Comparison of ENCODE assay signal across 11 mouse cellular contexts in genomic region chr6:71868809-71869208, GRCm38 (mm10). TPM values are rescaled to one million over a fixed set of nuclear protein-coding genes. Genes with fewer than 3 reads are reported as not detected.
DNase-seq lines count a peak whose midpoint lies in the region; ATAC-seq and TF ChIP-seq lines count a peak whose summit lies in the region.
"Had no signal": no experiment of that assay in that cellular context is flagged by ENCODE, and none has a peak within 500 bp of the region (broad histone marks: within the 10 kb centered on the region; RNA-seq: fewer than 3 reads in every experiment).

No protein-coding gene starts in this region.

- H3K27me3 ChIP-seq in kidney, embryonic 14.5 days (ENCODE audit: control insufficient read depth, insufficient read depth, low read length), result no peaks in the 10 kb centered on the region
- H3K27me3 ChIP-seq: limb, embryonic 13.5 days had no signal

- H3K4me3 ChIP-seq in kidney, embryonic 14.5 days (ENCODE audit: low read length), result no peak overlapping the region
- no peak overlapping the region for H3K4me3 ChIP-seq in ES-E14 (ENCODE audit: insufficient read depth in 1 of 2, low read depth in 1 of 2, low read length in 2 of 2, poor library complexity in 1 of 2, severe bottlenecking in 1 of 2)
- H3K4me3 ChIP-seq: limb, embryonic 13.5 days had no signal

- H3K27ac ChIP-seq in kidney, embryonic 14.5 days (ENCODE audit: low read depth, low read length), result no peak overlapping the region
- H3K27ac ChIP-seq in ES-E14 (ENCODE audit: insufficient read depth, low read depth, low read length, poor library complexity, severe bottlenecking), result no peak overlapping the region
- H3K27ac ChIP-seq: limb, embryonic 13.5 days had no signal

- no peak overlapping the region for H3K4me2 ChIP-seq in kidney, embryonic 14.5 days (replicated peaks; ENCODE audit: low read depth, low read length)
- H3K4me2 ChIP-seq: limb, embryonic 13.5 days had no signal

- H3K4me1 ChIP-seq in kidney, embryonic 14.5 days (ENCODE audit: control insufficient read depth, insufficient read depth, low read length), result no peaks in the 10 kb centered on the region
- no peaks in the 10 kb centered on the region for H3K4me1 ChIP-seq in ES-E14 (ENCODE audit: control insufficient read depth in 2 of 2, insufficient read depth in 2 of 2, low read length in 2 of 2, poor library complexity in 1 of 2)
- H3K4me1 ChIP-seq: limb, embryonic 13.5 days had no signal

- in situ Hi-C loops in ES-E14 (cut with MboI; ENCODE audit: low sequenced_read_pairs in 2 of 2, unreplicated experiment in 2 of 2), result no loop called here

- peak; percentile 21 for DNase-seq in kidney, adult 9 months
- DNase-seq in 416B (ENCODE audit: low read depth) (peak; percentile 51), ES-E14 (ENCODE audit: low read depth, low spot score) (no peak)
- DNase-seq in induced T-regulatory cell, adult 2 months (ENCODE audit: low read depth), result peak; percentile 69
- no peak for DNase-seq in cerebellum, adult 9-11 months
- no peak for DNase-seq in T-cell, adult 2 months (ENCODE audit: low spot score)
- no peak for DNase-seq in layer of hippocampus, adult 8-10 months (ENCODE audit: low spot score in 2 of 2)
- DNase-seq: cerebellum, postnatal 25 days; kidney, postnatal 10 days had no signal

- WGBS in kidney, embryonic 14.5 days, result 79% methylated on average over 1 of the region's 1 CpGs

- peaks cover 79% of the 10 kb centered on the region for H3K36me3 ChIP-seq in kidney, embryonic 14.5 days (ENCODE audit: control insufficient read depth, insufficient read depth, low read length)
- H3K36me3 ChIP-seq in ES-E14 (ENCODE audit: control insufficient read depth, insufficient read depth, low read length, poor library complexity, severe bottlenecking), result peaks cover 9% of the 10 kb centered on the region

- ATAC-seq in kidney, embryonic 14.5 days (ENCODE audit: low FRiP score, low TSS enrichment), result no peak

- H3K9me3 ChIP-seq in kidney, embryonic 14.5 days (ENCODE audit: control insufficient read depth, low read length), result no peaks in the 10 kb centered on the region
- no peaks in the 10 kb centered on the region for H3K9me3 ChIP-seq in ES-E14 (ENCODE audit: control insufficient read depth, insufficient read depth, low read depth, low read length)
- H3K9me3 ChIP-seq: limb, embryonic 13.5 days had no signal

- H3K9ac ChIP-seq in kidney, embryonic 14.5 days (ENCODE audit: low read depth, low read length), result no peak overlapping the region
- no peak overlapping the region for H3K9ac ChIP-seq in ES-E14 (ENCODE audit: insufficient read depth, low read depth, low read length, poor library complexity, severe bottlenecking)
- H3K9ac ChIP-seq: limb, embryonic 13.5 days had no signal

TF ChIP-seq in ES-E14, 5 proteins besides CTCF, POLR2A, EP300 and RAD21:
- TF ChIP-seq MAFK (IDR thresholded peaks at IDR 0.05; ENCODE audit: insufficient read depth, low read depth, low read length), result no peak
- no peak for TF ChIP-seq CHD2 (IDR thresholded peaks at IDR 0.05; ENCODE audit: low read depth, low read length)
- peak; percentile 75; the same call in 1 of the 2 replicates for TF ChIP-seq ZNF384 (IDR thresholded peaks at IDR 0.05; ENCODE audit: low read depth, low read length)

RNA-seq across cellular contexts. Expression of gene Immt, which starts 37.7 kb away (rescaled TPM):
- 179 and 226 TPM in 2 replicates for polyA plus RNA-seq in kidney, embryonic 14.5 days (2014; fragmentation: Nextera tagmentation; extraction: Ambion mirVana)
- total RNA-seq in ES-E14 (2012; rRNA removed), result 166 and 181 TPM in 2 replicates
- 100 to 1,000 TPM; 138 to 153 (median 143) TPM for total RNA-seq in layer of hippocampus, adult 8-10 months (2022)

RNA-seq across cellular contexts. Expression of gene Ptcd3, which starts 39.7 kb away (rescaled TPM):
- polyA plus RNA-seq in kidney, embryonic 14.5 days (2014; fragmentation: Nextera tagmentation; extraction: Ambion mirVana), result 85.5 and 131 TPM in 2 replicates
- 196 and 218 TPM in 2 replicates for total RNA-seq in ES-E14 (2012; rRNA removed)
- total RNA-seq in layer of hippocampus, adult 8-10 months (2022), result 10 to 100 TPM; 68.3 to 81.5 (median 73.6) TPM

RNA-seq across cellular contexts. Expression of gene Polr1a, which starts 40.0 kb away (rescaled TPM):
- 18.6 and 37.0 TPM in 2 replicates for polyA plus RNA-seq in kidney, embryonic 14.5 days (2014; fragmentation: Nextera tagmentation; extraction: Ambion mirVana)
- 111 and 128 TPM in 2 replicates for total RNA-seq in ES-E14 (2012; rRNA removed)
- total RNA-seq in layer of hippocampus, adult 8-10 months (2022), result 10 to 100 TPM; 31.5 to 41.4 (median 35.3) TPM

RNA-seq across cellular contexts. Expression of gene Mrpl35, which starts 42.0 kb away (rescaled TPM):
- 77.5 and 93.4 TPM in 2 replicates for polyA plus RNA-seq in kidney, embryonic 14.5 days (2014; fragmentation: Nextera tagmentation; extraction: Ambion mirVana)
- total RNA-seq in ES-E14 (2012; rRNA removed), result 27.4 and 34.0 TPM in 2 replicates
- total RNA-seq in layer of hippocampus, adult 8-10 months (2022), result 10 to 100 TPM; 26.5 to 37.6 (median 31.4) TPM

Comparison
In these comparisons a context has a peak if more than half of its experiments do, and no peak if none do; other contexts are left out.
1. DNase-seq: peak in kidney, adult 9 months (single experiment), 416B (single experiment) and induced T-regulatory cell, adult 2 months (single experiment); none in ES-E14 (single experiment), cerebellum, adult 9-11 months (single experiment), T-cell, adult 2 months (single experiment) and layer of hippocampus, adult 8-10 months (0 of 2).